Mouse (Mus musculus): ENCODE data around the gene Gm49368.

DNA sequence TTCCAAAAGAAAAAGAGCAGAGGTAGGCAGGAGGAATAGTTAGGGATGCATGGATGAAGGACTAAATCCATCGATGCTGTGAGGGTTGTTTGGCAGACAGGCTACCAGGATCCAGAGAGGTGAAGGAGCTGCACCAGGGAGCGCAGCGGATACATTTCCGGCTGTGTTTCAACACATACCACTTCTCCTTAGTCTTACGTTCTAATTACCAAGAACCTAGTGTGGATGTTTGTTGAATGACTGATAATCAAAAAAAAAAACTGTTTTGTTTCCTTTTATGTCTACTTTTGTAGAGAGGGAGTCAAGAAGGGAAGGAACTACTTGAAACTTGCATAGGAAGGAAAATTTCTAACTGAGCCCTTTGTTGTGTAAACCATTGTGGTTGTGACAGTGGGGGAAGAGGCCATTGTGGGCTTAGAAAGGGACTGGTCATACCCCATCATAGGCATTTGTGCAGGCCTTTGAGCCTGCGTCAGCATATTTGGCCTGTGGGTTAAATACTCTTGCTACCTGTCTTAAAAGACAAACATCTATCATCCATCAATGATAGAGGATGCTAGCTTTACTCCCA is 813 bp downstream of the Gm49368 start:
- TF ChIP-seq POLR2A (IDR thresholded peaks at IDR 0.05; ENCODE audit: extremely low read depth, insufficient read depth, low read length) (no peak), CTCF (IDR thresholded peaks at IDR 0.05; ENCODE audit: low read depth, low read length) (no peak)
